Mouse (Mus musculus): Measurements from ENCODE around the gene Rbm6. TPM values are rescaled to one million over a fixed set of nuclear protein-coding genes. Genes with fewer than 3 reads are reported as not detected.

Rbm6 gene
- total RNA-seq, 2 experiments from 2014 or later = 57.7 to 60.2 TPM

DNA sequence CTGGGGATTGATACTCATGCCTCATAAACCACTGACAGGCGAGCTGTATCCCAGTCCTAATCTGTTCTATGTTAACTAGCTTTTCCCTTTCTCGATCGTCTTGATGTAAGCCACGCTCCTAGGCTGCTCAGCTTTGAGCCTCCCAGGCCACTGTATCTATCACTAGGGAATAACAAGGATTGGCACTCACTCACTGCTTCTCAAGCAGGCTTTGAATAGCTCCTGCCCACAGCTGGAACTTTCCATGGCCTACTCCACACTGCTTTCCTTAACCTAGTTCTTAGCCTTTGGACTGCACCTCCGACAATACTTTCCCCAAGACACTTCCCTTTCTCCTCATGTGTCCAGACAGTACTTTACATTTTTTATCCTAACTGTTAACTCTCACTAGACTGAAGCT is 104.2 kb downstream of the Rbm6 start:
- DNase-seq (ENCODE audit: low spot score in 2 of 2) = no peak

DNA sequence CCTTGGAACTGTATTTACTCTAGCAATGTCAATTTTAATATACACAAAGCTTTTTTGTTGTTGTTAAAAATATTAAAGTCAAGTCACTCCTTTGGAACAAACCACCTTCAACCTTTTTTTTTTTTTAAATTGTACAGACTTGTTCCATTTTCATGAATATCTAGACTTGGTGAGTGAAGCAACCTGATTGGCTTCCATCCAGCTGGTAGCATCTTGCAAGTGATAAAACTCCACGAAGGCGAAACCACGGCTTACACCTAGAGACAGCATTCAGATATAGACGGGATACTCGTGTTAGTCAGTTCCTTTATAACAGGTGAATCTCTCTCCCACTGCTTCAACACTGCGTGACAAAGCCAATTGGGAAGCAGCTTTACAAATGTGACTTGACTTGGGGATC is 113.4 kb downstream of the Rbm6 start:
- no peak for DNase-seq (ENCODE audit: low spot score in 2 of 2)

DNA sequence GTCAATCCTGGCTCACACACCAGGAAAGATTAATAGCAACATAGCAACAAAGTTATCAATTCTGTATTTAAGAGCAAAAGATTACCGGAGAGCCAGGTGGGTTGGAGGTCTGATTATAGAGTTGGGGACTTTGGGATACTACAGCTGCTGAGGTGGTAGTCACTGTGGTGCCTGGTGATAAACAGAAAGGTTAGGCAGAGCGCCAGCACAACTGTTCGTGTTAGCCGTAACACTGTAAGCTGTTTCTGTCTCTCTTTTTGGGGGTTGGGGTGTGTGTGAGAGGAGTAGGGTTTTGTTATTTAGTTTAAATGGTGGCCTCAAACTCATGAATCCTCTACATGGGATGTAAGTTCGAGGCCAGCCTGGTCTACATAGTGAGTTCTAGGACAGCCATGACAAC is 122.7 kb downstream of the Rbm6 start:
- no peak for DNase-seq (ENCODE audit: low spot score in 2 of 2)

DNA sequence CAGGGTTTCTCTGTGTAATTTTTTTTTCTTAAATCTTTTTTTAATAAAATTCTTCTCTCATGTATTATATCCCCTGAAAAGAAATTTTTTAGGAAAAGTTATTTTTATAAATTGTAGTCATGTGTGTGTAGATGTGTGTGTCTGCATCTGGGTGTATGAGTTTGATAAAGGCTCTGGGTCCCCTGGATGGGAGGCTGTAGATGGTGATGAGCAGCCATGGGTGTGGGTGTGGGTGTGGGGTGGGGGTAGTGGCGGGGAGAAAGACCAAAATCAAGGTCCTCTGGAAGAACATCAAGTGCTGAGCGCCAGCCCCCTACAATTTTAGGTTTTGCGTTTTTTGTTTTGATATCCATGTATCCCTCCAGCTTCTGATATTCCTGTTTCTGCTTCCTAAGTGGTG is 125.0 kb downstream of the Rbm6 start:
- DNase-seq (ENCODE audit: low spot score in 2 of 2) = no peak

DNA sequence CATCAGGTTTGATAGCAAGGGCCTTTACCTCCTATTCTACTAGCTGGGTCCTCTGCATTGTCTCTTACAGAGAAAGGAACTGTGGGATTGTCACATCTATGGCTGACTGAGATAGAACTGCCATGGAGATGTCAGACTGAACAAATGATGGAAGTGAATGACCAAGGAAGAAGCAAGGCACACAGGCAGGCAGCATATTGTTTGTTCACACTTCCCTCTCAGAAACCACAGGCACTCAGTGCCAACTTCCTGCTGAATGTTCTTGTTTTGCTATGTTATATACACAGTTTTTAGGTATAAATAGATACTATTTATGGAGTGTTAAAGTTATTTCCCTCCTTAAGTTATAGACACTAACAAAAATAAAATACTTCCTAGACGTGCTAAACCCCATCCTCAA is 125.7 kb downstream of the Rbm6 start:
- DNase-seq (ENCODE audit: low spot score in 2 of 2) = no peak

DNA sequence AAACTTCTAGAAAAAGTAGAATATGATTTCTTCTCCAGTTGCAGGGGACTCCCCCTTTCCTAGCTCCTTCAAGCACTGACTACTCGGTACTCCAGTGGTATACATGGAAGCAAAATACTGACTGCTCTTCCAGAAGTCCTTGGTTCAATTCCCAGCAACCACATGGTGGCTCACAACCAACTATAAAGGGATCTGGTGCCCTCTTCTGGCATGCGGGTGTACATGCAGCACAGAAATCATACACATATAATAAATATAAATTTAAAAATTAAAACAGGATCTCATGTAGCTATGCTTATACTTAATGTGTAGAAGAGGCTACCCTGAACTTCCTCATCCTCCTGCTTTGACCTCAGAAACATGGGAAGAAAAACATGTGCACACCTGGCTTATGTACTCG is 126.4 kb downstream of the Rbm6 start:
- no peak for DNase-seq (ENCODE audit: low spot score in 2 of 2)

DNA sequence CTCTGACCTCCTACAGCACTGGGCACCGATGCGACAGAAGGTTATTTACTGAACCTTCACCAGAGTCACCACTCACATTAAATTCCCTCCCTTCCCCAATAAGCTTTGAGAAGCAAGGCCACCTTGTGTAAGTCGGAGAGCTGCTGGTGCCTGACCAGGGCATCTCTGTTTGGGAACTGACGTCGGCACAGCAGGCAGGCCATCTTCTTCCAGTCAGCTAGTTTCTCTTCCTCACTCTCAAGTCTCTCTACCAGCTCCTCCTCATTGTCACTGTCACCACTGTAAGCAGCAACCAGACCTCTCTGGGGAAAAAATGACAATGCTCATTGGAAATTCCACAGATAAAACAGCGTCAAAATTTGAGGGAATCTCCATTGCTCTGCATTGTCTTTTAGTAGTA is 129.0 kb downstream of the Rbm6 start:
- DNase-seq (ENCODE audit: low spot score in 2 of 2) = no peak

DNA sequence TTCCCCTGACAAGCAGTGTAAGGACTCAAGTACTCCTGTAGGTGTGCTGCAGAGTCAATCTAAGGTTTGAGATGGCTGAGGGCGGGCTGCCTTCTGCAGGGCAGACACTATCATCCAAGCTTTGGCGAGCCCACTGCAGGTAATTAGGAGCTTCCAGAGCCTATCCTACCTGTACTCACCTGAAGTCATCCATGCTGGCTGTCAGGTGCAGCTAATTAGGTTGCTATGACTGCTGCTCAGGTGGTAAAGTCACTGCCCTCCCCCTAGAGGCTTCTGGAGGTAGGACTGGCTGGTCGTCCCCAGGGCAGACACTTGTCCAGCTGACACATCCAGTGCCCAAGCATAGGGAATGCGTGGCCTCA is 134.2 kb downstream of the Rbm6 start:
- DNase-seq (ENCODE audit: low spot score in 2 of 2) = peak; percentile 28 to 33

DNA sequence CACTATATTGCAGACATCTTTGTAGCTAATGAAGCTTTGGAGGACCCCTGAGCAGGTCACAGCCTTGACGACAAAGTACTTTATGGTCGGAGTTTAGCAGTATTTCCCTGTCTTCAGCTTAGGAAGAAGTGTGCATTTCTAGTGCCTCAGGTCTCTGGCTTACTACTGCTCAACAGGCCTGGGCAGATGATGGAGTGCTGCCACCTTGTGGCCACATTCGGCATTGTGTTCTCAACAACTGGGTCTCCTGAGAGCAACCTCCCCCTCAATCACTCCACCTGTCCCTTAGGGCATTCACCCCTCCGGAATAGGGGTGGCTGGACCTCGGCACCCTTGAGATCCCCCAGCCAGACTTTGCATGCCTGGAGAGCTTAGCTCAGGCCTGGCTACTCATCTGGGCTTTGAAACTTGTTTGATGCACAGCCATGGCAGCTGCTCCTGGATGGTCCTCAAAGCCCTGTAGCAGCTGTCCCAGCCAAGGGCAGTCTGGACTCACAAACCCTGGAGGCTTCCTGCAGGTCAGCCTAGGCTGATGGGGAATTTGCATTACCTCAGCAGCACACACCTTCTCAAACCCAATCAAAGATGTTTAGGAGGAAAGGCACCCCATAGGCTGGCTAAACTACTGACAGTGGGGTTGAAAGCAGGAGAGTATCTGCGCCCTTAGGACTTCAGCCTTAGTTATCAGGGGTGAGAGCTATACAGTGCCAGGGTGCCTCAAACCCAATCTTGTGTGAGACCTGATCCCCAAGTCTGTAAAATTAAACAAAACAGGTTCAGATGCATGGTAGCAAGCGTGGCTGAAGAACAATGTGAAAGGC is 134.8 kb downstream of the Rbm6 start:
- DNase-seq (ENCODE audit: low spot score in 2 of 2) = peak; percentile 87 to 91

DNA sequence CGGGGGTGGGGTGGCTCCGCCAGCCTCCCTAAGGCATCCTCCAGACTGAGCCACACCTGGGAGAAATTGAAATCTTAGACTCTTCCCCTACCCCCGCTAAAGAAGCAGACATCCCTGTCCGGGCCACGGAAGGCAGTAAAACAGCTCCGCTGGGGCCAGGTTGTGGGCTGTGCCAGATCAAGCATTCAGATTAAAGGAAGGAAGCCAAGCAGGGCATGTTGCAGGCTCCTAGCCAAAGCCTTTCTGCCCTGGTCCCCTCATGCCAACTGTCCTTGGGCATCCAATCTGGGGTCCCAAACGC is 136.9 kb downstream of the Rbm6 start:
- no peak for DNase-seq (ENCODE audit: low spot score in 2 of 2)

DNA sequence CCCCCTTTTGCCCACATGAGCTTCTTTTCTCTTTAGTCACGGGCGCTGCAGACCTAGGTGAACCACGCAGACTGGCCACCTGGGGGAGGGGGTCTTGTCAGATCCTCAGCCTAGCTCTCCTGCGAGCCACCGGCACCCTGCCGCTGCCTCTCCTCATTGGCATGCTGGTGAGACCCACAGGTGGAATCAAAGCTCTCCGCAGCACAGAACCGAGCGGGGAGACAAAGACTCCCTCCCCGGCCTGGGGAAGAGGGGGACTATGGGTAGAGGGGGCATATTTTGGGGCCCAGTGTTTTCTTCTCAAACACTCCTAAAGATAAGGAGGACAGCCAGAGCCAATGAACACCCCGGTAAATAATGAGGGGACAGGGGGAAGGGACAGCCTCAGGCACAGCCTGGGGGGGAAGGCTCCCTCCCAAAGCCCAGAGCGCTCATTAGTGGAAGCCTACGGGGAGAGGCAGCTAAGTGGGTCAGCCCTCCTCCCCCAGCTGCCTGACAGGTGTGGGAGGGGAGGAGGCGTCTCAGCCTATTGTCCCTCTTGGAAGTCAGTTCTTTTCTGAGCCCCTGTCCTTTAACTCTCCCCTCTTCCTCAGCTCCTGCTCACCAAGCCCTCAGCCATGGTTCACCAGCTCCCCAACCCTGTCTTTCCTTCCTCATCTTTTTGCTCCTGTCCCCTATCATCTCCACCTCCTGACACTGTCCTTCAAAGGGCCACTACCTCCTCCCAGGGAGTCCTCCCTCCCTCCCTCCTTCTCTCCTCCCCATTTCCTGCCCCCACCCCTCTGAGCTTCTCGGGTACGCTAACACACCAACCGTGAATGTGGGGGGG is 137.5 kb downstream of the Rbm6 start:
- DNase-seq (ENCODE audit: low spot score in 2 of 2) = no peak

DNA sequence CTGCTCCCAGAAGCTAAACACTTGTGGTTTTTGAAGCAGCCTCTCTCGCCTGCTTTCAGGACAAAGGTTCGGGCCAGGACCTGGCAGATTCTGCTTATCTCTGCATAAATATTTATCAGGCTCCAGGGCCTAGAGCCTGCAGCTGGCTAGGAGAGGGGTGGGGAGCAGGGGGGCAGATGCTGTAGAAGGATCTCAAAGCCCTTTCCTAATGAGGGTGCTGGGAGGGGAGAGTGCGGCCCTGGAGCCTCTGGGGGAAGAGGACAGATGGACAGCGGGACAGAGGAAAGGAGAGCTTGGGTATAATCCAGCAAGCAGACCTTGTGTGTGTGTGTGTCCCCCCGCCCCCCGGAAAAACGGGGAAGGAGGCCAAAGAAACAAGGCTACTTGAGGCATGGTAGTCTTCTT is 138.5 kb downstream of the Rbm6 start:
- DNase-seq (ENCODE audit: low spot score in 2 of 2) = no peak

DNA sequence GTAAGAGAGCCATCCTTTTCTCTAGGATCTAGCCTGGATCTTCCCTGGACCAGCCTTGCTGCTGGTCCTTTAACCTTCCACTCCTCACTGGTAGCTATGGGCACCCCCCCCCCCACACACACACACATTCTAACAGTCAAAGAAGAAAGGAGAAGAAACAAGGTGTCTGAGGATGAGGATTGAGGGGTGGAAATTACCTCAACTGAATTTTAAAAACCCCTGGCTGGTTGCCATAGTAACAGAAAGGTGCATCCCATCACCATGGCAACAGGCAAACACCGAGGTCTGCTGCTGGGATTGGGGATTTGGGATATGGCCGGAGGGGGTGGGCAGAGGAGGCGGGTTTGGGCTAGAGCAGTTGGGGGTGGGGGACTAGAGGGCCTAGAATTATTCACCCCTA is 143.3 kb downstream of the Rbm6 start:
- DNase-seq (ENCODE audit: low spot score in 2 of 2) = no peak

DNA sequence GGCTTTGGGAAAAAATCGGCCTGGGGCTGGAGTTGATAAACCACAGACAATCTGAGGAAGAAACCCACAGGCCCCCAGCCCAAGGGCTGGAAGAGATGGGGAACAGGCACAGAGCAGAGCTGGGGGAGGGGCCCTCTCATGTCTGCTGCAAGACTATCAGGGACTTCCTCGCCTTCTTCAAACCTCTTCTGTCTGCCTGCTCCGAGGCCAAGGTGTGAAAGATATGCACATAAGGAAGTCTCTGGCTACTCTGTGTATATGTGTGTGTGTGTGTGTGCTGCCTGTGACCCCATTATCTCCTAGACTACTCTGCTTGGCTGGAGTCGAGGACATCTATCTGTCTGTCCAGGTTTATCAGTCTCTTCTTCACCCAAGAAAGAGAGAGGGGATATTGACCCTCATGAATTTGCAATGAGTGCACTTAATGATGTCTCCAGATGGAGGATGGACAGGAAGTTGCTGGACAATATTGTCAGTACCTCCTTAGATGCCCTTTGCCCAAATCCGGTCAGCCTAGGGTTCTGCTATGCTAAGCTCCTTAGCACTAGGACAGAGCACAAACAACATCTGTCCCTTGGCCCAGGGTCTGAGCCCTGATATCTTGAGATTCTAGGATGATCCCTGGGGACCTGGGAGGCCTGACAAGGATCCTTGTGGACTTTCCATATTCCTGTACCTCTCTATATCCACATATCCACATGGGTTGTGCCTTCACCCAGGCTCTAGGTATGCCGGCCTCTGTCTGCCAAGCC is 143.9 kb downstream of the Rbm6 start:
- DNase-seq (ENCODE audit: low spot score in 2 of 2) = no peak

DNA sequence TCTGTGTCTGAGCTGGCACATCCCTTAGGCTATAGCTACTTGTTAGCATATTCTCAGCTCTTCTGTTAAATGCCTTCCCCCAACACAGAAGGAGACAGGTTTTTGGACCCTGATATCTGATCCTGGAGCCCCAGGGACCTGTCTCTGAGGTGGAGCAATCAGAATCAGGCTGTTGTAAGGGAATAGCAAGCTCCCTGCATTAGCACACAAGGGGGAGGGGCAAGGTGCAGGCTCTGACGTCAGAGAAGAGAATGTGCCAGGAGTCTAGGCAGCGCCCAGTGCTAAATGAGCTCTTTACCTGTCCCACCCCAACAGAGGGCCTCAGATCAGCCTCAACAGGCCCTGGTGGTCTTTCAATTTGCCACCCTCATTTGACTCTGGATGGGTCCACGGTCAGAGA is 146.0 kb downstream of the Rbm6 start:
- DNase-seq (ENCODE audit: low spot score in 2 of 2) = no peak

DNA sequence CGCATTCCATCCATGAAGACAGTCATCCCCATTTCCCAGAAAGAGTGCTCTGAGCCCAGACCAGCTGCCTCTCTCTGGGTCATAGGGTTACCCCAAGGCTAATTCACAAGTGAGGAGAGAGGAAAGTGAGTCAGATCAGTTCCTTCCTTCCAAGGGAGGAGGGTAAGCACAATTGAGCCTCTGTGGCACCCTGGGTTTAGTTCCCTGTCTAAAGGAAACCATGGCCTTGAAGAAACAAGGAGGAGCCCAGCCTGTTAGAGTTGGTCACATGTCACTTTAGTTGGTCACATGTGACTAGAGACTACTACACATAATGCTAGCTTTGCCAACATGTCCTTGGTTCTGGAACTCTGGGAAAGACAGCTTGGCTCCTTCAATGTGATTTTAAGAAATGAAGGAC is 148.2 kb downstream of the Rbm6 start:
- DNase-seq (ENCODE audit: low spot score in 2 of 2) = no peak

DNA sequence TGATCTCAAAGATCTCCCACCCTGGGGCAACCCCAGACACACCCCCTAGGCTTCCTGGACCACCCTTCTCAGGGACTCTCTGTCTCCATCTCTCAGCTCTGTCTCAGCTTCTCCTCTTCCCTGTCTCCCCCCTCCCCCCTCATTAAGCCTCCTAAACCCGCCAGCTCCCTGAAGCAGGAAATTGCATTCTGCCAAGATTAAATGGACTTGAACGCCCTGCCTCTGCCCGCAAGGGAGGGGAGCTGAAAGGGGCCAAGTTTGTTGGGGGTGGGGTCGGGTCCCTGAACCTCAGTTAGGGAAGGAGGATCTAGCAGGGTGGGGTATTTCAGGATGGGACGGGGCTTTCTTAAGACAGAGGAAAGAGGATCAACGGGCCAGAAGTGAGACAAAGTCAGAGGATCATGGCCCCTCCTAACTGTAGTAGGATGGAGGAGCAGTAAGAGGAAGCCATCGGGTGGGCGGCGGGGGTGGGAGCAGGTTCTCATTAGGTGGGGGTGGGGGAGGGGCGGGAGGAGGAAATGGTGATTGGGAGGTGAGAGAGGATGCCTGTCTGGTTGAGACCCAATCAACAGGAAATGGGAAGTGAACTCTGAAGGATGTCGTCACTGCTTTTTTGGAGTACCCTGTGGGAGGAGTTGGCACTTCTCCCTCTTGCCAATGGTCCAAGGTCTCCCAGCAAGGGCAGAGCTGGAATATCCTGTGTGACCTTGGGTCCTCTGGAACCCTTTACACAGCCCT is 149.1 kb downstream of the Rbm6 start:
- no peak for DNase-seq (ENCODE audit: low spot score in 2 of 2)

All from layer of hippocampus, postnatal 14 days (tissue).